Mouse (Mus musculus) forebrain, postnatal 0 days (tissue): ENCODE results near the gene Ripor1. TPM values are rescaled to one million over a fixed set of nuclear protein-coding genes. Genes with fewer than 3 reads are reported as not detected.
A peak's percentile ranks its signal among the peaks of the same experiment; 100 is the strongest.

Experiments
- ATAC-seq: fragments of 200-750 bp; cut with Nextera tagmentation; 2 replicates; pipeline ENCODE4 v1.8.0; 2017; ENCODE audit warnings: mild to moderate bottlenecking, moderate library complexity
- DNase-seq: peaks from one replicate; pipeline ENCODE4 v3.0.0-alpha.2; 2015
- H3K27ac ChIP-seq: fragments of 300-500 bp; sonication (generic); 2 replicates; pipeline ENCODE4 v1.5.1; 2014; ENCODE audit warnings: low read depth, mild to moderate bottlenecking, antibody characterized with exemption, low read length, moderate library complexity, mixed read lengths
- H3K27me3 ChIP-seq: fragments of 300-500 bp; sonication (generic); 2 replicates; pipeline ENCODE4 v1.6.1; 2014; ENCODE audit warnings: mild to moderate bottlenecking, low read length, mixed read lengths; ENCODE audit not compliant: insufficient read depth
- H3K36me3 ChIP-seq: fragments of 300-500 bp; sonication (generic); 2 replicates; pipeline ENCODE4 v1.6.1; 2014; ENCODE audit warnings: mild to moderate bottlenecking, moderate library complexity; ENCODE audit not compliant: insufficient read depth
- H3K4me1 ChIP-seq: fragments of 300-500 bp; sonication (generic); 2 replicates; pipeline ENCODE4 v1.6.1; 2014; ENCODE audit warnings: antibody characterized with exemption; ENCODE audit not compliant: insufficient read depth
- H3K4me2 ChIP-seq: fragments of 300-500 bp; sonication (generic); 2 replicates; pipeline ENCODE4 v1.6.1; 2014; ENCODE audit warnings: low read depth, mild to moderate bottlenecking, moderate library complexity
- H3K4me3 ChIP-seq: fragments of 300-500 bp; sonication (generic); 2 replicates; pipeline ENCODE4 v1.5.1; 2014; ENCODE audit warnings: low read depth, low read length, mixed read lengths
- H3K9ac ChIP-seq: fragments of 300-500 bp; sonication (generic); 2 replicates; pipeline ENCODE4 v1.6.1; 2014; ENCODE audit warnings: mild to moderate bottlenecking
- H3K9me3 ChIP-seq: fragments of 300-500 bp; sonication (generic); 2 replicates; pipeline ENCODE4 v1.6.1; 2016; ENCODE audit warnings: low read length
- CTCF ChIP-seq: sonication (generic); IDR thresholded peaks from 2 replicates; pipeline ENCODE4 v1.5.1; 2016; ENCODE audit warnings: antibody characterized with exemption, control low read depth, low read depth
- WGBS: fragments of 180-500 bp; shearing (Covaris S2); extraction: QIAGEN DNeasy Blood & Tissue Kit; methylation state at CpG from one replicate; pipeline ENCODE4 v1.1.7; 2014; 5-methylcytosine and 5-hydroxymethylcytosine counted together
- microRNA counts: library from miRNA; unstranded; fragments of <30 nt; microRNA quantifications from one replicate; lab custom pipeline; 2015
- microRNA-seq, 2 experiments: library from miRNA; unstranded; fragments of <30 nt; microRNA quantifications; one replicate each; pipeline ENCODE4; 2016
- polyA plus RNA-seq: library from polyadenylated mRNA; unstranded; fragments of >200 nt; fragmentation: Nextera tagmentation; extraction: Ambion mirVana; gene quantifications from 2 replicates; pipeline ENCODE4 v1.2.1, GENCODE M21; 2015
- total RNA-seq: library from RNA; depleted of rRNA; stranded (reverse); fragments of >200 nt; gene quantifications from 2 replicates; pipeline ENCODE4 v1.2.3, GENCODE M21; 2014; rRNA removed

Ripor1 gene
- total and polyA plus RNA-seq, 2 experiments from 2014 or later: 10.6 to 37.2 TPM

DNA sequence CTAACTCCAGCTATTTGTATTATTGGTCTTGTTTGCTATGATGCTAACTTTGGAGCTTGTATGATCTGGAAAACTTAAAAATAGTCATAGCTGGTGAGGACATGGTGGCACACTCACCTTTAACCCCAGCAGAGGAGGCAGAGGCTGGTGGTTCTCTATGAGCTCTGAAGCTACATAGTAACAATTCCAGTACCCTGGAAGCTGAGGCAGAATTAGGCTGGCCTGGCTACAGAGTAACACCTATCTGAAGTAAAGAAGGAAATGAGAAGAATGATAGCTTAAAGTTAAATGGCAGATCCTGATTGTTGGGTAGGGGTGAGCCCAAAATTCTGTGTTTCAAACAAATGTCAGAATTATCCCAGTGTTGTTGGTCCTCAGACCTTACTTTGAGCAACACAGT, 52.6 kb downstream of the Ripor1 start:
- DNase-seq: no peak
- no peak for ATAC-seq
- Histone ChIP-seq H3K27me3 (no peaks in the 10 kb centered on the region), H3K4me2 (no peak overlapping the region), H3K9me3 (no peaks in the 10 kb centered on the region), H3K36me3 (peaks cover 4% of the 10 kb centered on the region; the same call in 1 of the 2 replicates), H3K4me3 (no peak overlapping the region), H3K27ac (no peak overlapping the region), H3K4me1 (no peaks in the 10 kb centered on the region), H3K9ac (no peak overlapping the region)
- no peak for TF ChIP-seq CTCF

DNA sequence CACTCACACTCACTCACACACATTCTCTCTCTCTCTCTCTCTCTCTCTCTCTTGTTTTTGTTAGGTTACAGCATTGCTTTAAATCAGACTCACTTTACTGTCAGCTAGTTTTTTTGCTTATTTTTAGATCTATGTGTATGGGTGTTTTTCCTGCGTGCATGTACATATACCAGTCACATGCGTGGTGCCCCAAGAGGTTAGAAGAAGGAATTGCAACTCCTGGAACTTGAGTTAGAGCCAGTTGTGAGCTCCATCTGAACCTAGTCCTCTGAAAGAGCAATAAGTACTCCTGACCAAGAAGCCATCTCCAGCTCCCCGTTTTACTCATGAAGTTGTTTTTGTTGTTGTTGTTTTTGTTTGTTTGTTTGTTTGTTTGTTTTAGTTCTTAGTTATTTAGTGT, 56.1 kb downstream of the Ripor1 start:
- peak; percentile 50 for DNase-seq
- Histone ChIP-seq H3K4me1 (no peaks in the 10 kb centered on the region), H3K36me3 (peaks cover 24% of the 10 kb centered on the region; the same call in 1 of the 2 replicates), H3K4me3 (no peak overlapping the region), H3K4me2 (no peak overlapping the region), H3K9ac (no peak overlapping the region), H3K9me3 (no peaks in the 10 kb centered on the region), H3K27ac (no peak overlapping the region), H3K27me3 (no peaks in the 10 kb centered on the region)
- peak; percentile 66 for TF ChIP-seq CTCF
- WGBS: 69% methylated on average over 3 of the region's 3 CpGs
- ATAC-seq: peak; percentile 58

MicroRNAs encoded within 50 kb of the gene (microRNA counts, 519-probe panel; counts per million panel counts)
- microRNA mmu-miR-1966 (lab: Ali Mortazavi, UCI): not detected

Small RNA genes within 50 kb of the gene (microRNA-seq; reads per million reads assigned to microRNA genes)
- gene Mir1966: 0.37 to 1.2 reads per million in 2 experiments

Other genes with a start within 250 kb of the Ripor1 start
- 4.2 and 4.5 TPM in 2 replicates for gene Plekhg4, start 232.0 kb upstream of the Ripor1 start, total RNA-seq
- 0.70 and 0.77 TPM in 2 replicates for gene Plekhg4, start 232.0 kb upstream of the Ripor1 start, polyA plus RNA-seq
- 0.10 and 0.15 TPM in 2 replicates for gene Kctd19, start 191.8 kb upstream of the Ripor1 start, total RNA-seq
- 0.16 and 0.19 TPM in 2 replicates for gene Kctd19, start 191.8 kb upstream of the Ripor1 start, polyA plus RNA-seq
- gene Lrrc36, start 191.7 kb upstream of the Ripor1 start, total RNA-seq: 1.7 and 1.8 TPM in 2 replicates
- gene Lrrc36, start 191.7 kb upstream of the Ripor1 start, polyA plus RNA-seq: 0.40 and 1.1 TPM in 2 replicates
- 66.6 and 80.6 TPM in 2 replicates for gene Tppp3, start 133.7 kb upstream of the Ripor1 start, total RNA-seq
- gene Tppp3, start 133.7 kb upstream of the Ripor1 start, polyA plus RNA-seq: 74.6 and 106 TPM in 2 replicates
- 22.9 and 30.4 TPM in 2 replicates for gene Zdhhc1, start 108.4 kb upstream of the Ripor1 start, total RNA-seq
- gene Zdhhc1, start 108.4 kb upstream of the Ripor1 start, polyA plus RNA-seq: 16.2 and 22.7 TPM in 2 replicates
- gene Hsd11b2, start 86.5 kb upstream of the Ripor1 start, total RNA-seq: 0.38 and 0.52 TPM in 2 replicates
- gene Hsd11b2, start 86.5 kb upstream of the Ripor1 start, polyA plus RNA-seq: 1.3 and 2.6 TPM in 2 replicates
- gene Atp6v0d1, start 39.2 kb upstream of the Ripor1 start, total RNA-seq: 179 TPM in 2 replicates
- gene Atp6v0d1, start 39.2 kb upstream of the Ripor1 start, polyA plus RNA-seq: 251 and 275 TPM in 2 replicates
- 39.5 and 52.5 TPM in 2 replicates for gene Ctcf, start 31.3 kb downstream of the Ripor1 start, total RNA-seq
- 67.9 and 86.0 TPM in 2 replicates for gene Ctcf, start 31.3 kb downstream of the Ripor1 start, polyA plus RNA-seq
- 1.5 TPM in 1 of 2 replicates, not detected in the other for gene Agrp, start 32.1 kb downstream of the Ripor1 start, total RNA-seq
- 0.62 and 0.90 TPM in 2 replicates for gene Agrp, start 32.1 kb downstream of the Ripor1 start, polyA plus RNA-seq
- gene Carmil2, start 81.0 kb downstream of the Ripor1 start, total RNA-seq: 4.4 and 5.6 TPM in 2 replicates
- 21.5 and 28.0 TPM in 2 replicates for gene Carmil2, start 81.0 kb downstream of the Ripor1 start, polyA plus RNA-seq
- 24.1 and 35.0 TPM in 2 replicates for gene Acd, start 95.8 kb downstream of the Ripor1 start, total RNA-seq
- 90.0 and 95.7 TPM in 2 replicates for gene Acd, start 95.8 kb downstream of the Ripor1 start, polyA plus RNA-seq
- 59.3 and 71.1 TPM in 2 replicates for gene Pard6a, start 95.9 kb downstream of the Ripor1 start, total RNA-seq
- gene Pard6a, start 95.9 kb downstream of the Ripor1 start, polyA plus RNA-seq: 63.8 and 72.5 TPM in 2 replicates
- 0.23 TPM in 1 of 2 replicates, not detected in the other for gene 4933405L10Rik, start 102.4 kb downstream of the Ripor1 start, total RNA-seq
- 0.21 and 0.31 TPM in 2 replicates for gene 4933405L10Rik, start 102.4 kb downstream of the Ripor1 start, polyA plus RNA-seq
- gene Enkd1, start 103.0 kb downstream of the Ripor1 start, total RNA-seq: 10.3 and 10.9 TPM in 2 replicates
- 15.2 and 16.8 TPM in 2 replicates for gene Enkd1, start 103.0 kb downstream of the Ripor1 start, polyA plus RNA-seq
- gene Gfod2, start 153.4 kb downstream of the Ripor1 start, total RNA-seq: 42.6 and 51.2 TPM in 2 replicates
- 58.4 and 71.2 TPM in 2 replicates for gene Gfod2, start 153.4 kb downstream of the Ripor1 start, polyA plus RNA-seq
- 9.8 and 13.6 TPM in 2 replicates for gene Ranbp10, start 222.1 kb downstream of the Ripor1 start, total RNA-seq
- gene Ranbp10, start 222.1 kb downstream of the Ripor1 start, polyA plus RNA-seq: 3.5 and 4.5 TPM in 2 replicates
- 0.67 and 1.2 TPM in 2 replicates for gene Tsnaxip1, start 222.5 kb downstream of the Ripor1 start, total RNA-seq
- gene Tsnaxip1, start 222.5 kb downstream of the Ripor1 start, polyA plus RNA-seq: 0.92 and 1.1 TPM in 2 replicates
- 42.4 and 44.7 TPM in 2 replicates for gene Cenpt, start 248.0 kb downstream of the Ripor1 start, total RNA-seq
- 39.0 and 42.8 TPM in 2 replicates for gene Cenpt, start 248.0 kb downstream of the Ripor1 start, polyA plus RNA-seq
- 60.4 and 81.9 TPM in 2 replicates for gene Thap11, start 249.9 kb downstream of the Ripor1 start, total RNA-seq
- 48.6 and 57.2 TPM in 2 replicates for gene Thap11, start 249.9 kb downstream of the Ripor1 start, polyA plus RNA-seq